Mouse (Mus musculus) spleen, postnatal 36 days (tissue): ENCODE data around the gene Btbd17.

Experiments
- DNase-seq, 2 experiments: peaks; one replicate each; pipeline ENCODE4 v3.0.0; 2022; ENCODE audit warnings: low spot score in 2 of 2, mixed read lengths in 1 of 2

The Btbd17 gene

DNA sequence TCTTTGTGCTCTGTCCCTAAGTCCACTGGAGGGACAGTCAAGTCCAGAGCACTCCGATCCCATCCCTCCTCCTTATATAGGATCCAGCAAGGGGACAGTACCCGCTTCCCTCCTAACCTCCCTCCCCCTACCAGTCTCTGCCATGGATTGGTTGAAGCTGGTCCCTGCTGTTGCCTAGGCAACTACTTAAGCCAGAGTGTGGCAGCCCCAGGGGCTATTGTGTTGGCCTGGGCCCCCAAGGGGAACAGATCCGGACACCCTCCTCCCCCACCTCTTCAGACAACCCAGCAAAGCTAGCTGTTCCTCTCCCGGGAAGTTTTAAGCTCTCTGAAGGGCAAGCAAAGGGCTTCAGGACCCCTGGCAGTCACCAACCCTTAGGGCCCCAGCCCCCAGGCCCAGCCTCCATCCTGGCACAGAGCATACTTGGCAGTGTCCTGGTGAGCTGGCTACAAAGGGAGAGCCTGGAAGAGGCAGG is at the start of gene Btbd17:
Gene Btbd17 (minus strand): TSS at position 98 of the 475 bp plus-strand sequence.
- DNase-seq, result no peak

DNA sequence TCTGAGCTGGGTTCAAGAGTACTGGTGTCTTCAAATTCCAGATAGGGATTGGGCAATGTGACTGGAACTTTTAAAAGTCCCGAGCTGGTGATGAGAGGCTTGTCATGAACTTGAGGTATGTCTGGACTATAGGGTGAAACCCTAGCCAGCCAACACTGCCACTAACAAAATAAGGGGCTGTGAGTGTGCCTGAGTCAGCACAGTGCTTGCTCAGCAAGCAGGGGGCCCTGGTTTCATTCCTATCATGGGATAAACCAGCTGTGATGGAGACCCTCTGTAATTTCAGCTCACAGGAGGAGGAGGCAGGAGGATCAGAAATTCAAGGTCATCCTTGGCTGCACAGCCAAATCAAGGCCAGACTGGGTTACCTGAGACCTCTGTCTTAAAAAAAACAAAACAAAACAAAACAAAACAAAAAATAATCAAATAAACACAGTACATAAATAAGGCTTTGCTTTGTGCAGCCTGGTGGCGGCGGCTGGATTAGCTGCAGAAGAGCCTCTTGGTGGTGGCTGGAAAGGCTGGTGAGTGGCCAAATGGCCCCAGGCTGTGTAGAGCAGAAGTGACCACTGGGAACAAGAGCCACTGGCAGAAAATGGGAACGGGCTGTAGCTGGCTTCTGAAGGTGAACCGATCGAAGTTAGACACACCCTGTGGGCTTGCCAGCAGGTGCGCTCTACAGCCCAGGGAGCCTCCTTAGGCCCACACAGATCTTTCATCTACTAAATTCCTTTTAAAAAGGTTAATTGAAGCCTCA is 48.9 kb upstream of the Btbd17 start:
- no peak for DNase-seq

DNA sequence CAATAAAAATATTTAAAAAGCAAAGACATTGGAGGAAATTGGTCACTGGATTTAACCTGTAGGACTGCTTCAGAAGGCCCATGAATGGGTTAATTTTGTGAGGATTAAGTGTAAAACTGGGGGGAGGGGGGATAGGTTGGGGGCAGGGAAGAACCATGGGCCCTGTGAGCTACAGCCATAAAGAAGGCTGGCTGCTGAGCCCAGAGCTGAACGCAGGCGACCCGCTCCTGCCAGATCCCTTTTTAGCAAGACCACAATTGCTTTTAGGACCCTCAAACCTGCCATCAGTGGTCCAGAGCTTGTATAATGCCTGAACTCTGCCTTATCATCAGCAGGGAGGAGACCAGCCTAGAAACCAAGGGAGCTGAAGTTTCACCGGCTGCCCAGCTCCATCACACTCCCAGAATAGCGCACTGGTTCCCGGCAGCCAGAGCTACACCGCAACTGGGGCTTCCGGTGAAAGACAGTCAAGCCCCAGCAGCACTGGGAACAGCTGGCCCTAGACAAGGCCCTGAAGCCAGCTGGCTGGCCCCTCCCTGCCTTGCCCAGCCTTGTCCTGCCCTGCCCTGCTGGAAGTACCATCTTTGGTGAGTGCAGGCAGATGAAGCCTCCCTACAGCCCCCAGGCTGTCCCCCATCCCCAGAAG is 48.2 kb upstream of the Btbd17 start:
- DNase-seq, result no peak

DNA sequence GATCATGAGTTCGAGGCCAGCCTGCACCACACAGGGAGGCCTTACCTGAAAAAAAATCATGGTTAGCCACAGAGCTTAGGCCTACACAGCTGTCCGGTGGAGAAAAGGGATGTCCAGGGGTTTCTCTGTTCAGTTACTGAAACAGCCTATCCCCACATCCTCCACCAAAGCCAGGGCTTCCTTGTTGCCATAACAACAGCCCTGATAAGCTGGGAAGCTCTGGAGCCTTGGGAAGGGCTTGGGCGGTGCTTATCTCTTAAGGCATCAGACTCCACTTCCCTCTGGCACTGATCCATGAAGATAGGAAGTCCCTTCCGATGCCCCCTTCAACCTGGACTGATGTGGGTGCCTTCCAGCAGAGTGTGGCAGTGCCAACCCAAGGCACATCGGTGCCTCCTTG is 37.4 kb upstream of the Btbd17 start:
- DNase-seq, result no peak

DNA sequence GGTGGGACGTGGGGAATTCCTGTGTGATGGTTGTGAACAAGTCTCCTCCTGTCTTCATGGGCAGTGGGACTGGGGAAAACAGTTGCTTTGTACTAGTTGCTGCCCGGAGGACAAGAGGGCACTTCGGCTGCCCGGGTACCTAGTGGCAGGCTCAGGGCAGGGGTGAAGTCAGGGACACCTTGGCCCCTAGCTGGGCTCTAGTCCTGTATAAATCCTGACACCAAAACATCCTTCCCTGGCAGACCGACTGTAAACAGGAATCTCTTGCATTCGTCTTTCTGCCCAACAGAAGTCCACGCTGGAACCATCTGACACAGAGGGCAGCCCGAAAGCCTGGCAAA is 34.7 kb upstream of the Btbd17 start:
- no peak for DNase-seq

DNA sequence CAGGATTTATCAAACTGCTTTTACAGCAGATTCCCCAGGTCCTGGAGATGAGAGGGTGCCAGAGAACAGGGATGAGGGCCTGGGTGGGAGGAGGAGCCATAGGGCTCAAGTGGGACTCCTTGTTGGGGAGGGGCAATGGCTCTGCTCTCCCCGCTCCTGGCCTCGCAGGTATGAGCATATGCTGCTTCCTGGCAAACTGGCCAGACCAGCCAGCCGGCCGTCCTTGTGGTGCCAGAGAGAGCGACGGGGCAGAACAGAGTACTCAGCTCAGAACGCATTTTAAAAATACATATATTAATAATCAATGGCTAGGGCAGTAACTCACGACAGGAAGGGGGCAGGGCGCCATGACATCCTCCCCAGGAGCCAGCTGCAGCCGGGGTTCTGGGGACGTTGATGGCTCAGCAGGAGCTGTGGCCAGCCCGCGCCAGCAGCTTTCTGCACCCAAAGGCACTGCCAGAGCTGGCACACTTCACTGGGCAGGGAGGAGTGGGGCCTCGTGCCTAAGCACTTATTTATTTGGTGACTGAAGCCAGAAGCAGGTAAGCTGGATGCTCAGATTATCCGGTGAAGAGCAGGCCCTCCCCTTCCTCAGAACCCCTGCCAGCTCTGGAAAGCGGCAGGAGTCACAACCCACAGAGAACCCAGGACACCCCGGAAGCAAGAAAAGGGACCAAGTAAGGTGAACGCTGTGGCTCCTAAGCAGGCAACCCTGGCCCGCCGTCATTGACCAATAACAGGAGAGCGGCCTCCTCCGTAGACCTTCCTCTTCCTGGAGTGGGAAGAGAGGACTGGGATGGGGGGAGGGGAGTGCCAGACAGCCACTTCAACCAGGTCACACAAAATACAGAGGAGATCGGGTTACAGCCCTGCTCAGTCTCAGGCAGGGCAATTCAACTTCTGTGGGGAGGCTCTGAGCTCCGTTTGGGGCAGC is 34.0 kb upstream of the Btbd17 start:
- no peak for DNase-seq

DNA sequence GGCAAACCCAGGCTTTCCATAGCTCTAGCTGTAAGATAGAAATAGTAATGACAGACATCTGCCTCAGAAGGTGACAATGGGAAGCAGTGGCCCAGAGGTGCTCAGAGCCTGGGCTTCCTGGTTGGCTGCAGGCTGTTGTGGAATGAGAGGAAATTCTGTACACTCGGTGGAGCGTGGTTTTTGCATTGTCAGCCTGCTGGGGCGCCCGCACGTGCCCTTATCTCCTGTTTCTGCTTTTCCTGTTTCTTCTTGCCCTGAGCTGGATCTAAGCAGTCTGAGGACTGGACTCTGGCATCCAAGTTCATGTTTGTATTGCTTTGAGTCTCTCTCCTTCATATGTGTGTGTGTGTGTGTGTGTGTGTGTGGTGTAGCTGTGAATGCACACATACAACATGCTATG is 30.9 kb upstream of the Btbd17 start:
- no peak for DNase-seq

DNA sequence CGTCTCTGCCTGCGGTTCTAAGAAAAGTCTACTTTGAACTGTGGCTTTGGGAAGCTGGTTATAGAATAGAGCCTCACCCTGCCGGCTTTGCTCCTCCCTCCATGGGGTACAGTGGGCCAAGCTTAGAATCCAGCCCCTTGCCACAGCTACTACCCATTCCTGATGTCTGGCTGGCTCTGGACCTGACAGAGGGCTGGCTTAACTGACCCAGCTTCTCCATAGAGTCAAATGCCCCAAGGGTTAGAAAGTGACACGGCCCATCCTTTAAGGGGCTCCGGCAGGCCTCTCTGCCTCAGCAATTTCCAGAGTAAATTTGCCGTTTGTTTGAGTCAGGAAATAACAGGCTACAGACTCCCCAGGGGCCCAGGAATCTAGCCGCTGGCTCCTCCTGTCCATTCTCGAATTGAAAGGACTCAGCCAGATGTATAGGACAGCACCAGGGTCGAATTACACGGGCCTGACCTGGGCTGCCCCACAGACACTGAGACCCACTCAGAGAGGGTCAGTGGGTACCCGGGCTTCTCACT is 27.5 kb upstream of the Btbd17 start:
- DNase-seq, result no peak

DNA sequence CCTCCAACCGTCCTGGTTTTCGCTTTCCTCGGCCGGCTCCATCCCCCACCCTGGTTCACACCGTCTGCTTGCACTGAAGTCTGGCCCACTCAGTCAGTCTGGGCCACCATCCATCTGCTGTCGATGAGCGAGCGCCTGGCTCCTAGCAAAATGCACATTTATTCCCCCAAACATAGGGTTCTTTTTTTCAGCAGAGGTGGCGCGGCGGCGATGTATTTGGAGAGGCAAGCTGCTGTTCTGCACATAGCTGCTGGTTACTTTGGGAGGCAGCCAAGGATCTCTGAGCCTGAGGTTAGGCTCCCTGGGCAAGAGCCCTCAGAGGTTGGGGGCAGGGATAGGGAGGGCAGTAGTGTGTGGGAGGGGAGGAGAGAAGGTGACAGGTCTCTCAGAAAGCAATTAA is 27.0 kb upstream of the Btbd17 start:
- no peak for DNase-seq

DNA sequence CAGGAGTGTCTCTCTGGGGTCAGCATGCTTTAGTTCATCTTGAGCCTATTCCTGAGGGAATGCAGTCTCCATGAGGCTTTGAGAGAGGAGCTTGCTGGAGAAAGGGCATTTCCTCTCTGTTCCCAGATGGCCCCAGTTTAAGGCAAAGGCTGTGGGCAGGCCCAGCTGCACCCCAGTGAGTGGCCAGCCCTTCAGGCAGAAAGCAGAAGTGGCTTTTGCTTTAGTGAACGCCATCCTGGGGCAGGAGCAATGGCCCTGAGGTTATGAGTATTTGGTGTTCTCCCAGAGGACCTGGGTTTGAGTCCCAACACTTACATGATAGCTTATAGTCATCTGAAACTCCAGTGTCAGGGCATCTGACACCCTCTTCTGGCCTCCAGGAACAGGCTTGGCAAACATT is 25.6 kb upstream of the Btbd17 start:
- no peak for DNase-seq

DNA sequence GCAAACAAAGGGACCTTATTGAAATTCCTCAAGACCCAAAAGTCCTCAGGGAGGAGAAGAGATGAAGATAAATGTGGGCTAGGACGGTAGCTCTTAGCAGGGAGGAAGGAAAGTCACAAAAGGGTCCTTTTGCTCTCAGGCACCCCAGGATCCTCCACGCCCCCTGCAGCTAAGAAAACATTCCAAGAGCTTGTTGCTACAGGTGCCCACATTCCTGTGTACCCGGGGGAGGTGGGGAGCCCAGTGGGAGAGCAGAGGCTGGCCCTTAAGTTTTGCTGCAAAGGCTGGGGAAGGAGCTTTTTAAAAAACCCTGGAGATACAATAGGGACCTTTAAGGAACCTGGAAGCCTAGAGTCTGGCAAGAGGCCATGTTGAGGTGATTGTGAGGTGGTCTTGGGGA is 24.7 kb upstream of the Btbd17 start:
- DNase-seq, result no peak

DNA sequence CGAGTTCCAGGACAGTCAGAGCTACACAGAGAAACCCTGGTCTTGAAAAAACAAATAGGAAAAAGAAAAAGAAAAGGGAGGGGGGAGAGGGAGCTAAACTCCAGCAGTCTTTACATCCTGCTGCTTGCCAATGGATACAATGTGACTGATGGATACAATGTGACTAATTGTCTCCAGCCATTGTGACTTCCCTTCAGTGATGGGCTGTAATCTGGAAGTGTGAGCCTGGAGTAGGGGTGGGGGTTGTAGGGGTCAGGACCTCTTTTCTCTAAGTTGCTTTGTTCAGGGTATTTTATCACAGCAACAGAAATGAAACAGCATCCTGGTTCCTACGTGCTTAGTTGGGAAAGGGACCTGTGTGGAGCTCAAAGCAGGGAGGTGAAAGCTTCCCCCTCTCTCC is 23.4 kb upstream of the Btbd17 start:
- no peak for DNase-seq

DNA sequence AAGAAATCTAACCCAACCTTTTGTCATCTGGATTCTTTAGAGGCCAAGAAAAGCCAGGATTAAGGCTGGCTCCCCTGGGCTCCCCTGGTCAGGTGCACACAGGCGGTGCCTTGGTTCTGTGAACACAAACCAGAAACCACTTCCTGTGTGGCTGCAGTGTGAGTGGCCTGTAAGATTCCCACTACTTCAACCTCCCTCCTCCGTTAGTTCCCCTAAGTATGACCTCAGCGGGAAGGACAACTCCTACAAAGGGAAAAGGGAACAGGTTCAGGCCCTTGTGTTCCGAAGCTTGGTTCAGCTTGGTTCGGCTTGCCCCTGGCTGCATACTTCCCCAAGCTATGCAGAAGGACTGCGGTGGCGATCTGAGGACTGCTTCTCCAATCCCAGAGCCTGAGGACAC is 22.4 kb upstream of the Btbd17 start:
- peak; percentile 24 to 30 for DNase-seq

DNA sequence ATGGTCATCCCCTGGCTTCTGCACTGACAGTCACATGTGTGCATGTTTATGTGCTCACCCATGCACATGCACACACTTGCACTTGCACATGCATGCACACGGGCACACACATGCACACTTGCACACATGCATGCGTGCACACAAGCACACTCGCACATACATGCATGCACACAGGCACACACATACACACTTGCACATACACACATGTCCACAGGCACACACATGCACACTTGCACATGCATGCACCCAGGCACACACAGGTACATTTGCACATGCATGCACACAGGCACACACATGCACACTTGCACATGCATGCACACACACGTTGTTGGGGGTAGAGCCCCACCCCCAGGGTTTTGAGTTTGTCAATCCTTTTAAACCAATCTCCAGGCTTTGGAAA is 21.2 kb upstream of the Btbd17 start:
- DNase-seq, result no peak

DNA sequence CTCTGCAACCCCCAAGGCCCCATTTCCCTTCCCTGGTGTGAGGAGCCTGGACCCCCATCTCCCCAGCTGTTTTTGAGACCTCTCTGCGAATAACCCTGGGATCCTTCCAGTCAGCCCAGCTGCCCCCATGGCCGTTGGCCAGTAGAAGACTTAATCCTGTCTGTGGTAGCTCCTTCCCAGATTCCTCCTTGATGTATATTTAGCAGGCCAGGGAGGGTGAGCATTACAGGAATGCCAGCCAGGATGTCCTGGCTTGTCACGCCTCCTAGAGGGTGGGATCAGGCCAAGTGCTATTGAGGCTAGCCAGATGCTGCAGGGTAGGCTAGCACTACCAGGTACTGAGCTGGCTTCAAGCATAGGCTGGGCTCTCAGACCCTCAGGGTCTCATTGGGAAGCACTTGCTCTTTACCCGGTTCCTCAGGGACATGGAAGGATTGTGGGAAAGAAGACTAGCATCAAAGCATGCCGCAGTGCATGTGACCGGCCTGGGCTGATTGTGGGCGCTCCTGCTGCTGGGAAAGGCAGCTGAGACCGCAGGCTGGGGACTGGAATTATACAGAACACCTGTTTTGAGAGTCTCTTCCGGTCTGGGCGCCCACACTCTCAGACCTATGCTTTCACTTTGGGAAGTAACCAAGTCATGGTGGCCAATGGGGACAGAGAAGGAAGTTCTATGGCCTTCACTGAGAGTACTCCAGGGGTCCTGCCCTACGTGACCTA is 19.3 kb upstream of the Btbd17 start:
- no peak for DNase-seq

DNA sequence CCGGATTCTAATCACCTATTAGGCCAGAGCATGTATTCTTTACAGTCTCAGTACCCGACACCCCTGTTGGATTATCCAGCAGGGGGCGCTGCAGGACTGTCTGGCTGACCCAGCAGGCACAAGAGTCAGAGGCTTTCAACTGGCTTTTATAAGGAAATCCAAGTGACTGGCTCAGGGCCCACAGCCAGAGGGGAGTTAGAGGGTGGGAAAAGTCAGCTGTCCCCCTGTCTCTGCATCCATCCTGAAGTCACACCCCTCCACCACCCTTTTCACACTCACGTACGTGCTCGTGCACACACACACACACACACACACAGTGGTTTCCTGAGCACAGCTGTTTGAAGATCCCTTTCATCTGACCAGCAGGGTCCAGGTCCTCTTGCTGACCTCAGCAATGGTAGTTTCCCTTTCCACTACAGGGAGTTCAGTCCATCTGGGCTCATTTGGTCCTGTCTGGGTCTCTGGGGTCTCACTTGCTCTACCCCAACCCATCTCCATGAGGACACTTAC is 17.0 kb upstream of the Btbd17 start:
- DNase-seq, result peak; percentile 78 to 83

DNA sequence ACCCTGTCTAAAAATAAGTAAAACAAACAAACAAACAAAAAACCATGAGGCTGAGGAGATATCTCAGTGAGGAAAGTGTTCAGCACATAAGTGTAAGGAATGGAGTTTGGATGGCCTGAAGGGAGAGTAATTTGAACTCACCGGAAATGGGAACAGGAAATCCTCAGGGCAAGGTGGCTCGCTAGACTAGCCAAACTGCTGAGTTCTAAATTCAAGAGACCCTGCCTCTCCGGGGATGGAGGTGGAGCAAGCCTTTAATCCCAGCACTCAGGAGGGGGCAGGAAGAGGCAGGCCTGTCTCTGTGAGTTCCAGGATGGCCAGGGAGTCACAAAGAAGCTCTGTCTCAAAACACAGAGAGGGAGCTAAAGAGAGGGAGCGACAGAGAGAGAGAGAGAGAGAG is 14.6 kb upstream of the Btbd17 start:
- DNase-seq, result no peak

DNA sequence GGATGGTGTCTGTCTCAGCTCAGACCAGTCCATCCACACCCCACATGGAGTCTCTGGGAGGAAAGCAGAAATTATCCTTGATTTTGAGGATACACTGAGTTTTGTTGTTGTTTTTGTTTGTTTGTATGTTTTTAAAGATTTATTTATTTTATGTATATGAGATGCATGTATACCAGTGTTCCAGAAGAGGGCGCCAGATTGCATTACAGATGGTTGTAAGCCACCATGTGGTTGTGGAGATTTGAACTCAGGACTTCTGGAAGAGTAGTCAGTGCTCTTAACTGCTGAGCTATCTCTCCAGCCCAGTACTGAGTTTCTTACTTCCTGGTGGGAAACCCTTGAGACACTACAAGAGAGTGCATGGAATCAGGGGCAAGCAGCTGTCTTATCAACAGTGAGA is 13.6 kb upstream of the Btbd17 start:
- DNase-seq, result no peak

DNA sequence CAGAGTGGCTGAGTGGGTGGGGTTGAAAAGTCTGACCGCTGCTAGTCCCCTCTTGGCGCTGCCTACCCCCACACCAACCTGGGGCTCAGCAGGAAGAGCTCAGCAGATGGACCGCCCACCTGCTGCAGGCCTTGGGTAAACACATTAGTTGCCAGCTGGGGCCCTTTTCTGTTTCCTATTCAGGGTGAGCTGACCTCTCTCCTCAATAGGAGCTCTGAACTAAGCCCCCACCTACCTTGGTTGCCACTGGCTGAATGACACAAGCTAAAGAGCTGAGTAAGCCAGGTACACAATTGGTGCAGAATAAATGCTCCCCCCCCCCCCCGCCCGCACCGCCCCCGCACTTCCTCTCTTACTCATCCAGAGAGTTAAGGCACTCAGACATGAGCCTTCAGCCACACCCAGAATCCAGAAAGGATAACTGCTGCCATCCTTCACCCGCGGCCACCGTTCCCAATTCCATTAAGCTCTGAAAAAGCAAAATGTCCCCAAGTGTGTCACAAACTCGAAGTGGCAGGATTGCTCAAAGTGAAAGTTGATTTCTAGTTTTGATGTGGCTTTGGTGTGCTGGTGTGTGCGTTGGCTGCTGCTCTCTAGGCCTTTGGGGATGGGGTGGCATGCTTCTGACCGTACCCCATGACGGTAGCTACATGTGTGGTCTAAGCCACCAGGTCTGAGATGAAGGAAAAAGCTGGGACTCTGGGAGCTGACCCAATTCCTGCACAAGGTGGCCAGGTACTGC is 12.1 kb upstream of the Btbd17 start:
- peak; percentile 18 to 39 for DNase-seq

DNA sequence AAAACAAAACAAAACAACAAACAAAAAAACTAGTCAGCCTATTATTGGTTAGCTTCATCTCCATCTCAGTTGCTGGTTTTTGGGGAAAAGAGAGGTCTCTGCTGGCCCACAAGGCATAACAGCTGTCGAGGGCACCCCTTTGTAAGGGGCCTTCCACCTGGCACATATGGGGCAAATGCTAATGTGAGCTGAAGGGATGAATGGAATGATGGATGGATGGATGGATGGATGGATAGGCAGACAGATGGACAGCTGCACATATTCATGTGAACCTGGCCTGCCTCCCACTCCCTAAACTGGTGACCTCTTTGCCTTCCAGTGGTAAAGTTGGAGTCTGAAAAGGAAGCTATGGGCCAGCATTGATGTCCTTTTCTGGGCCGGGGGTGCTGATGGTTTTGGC is 11.3 kb upstream of the Btbd17 start:
- no peak for DNase-seq

DNA sequence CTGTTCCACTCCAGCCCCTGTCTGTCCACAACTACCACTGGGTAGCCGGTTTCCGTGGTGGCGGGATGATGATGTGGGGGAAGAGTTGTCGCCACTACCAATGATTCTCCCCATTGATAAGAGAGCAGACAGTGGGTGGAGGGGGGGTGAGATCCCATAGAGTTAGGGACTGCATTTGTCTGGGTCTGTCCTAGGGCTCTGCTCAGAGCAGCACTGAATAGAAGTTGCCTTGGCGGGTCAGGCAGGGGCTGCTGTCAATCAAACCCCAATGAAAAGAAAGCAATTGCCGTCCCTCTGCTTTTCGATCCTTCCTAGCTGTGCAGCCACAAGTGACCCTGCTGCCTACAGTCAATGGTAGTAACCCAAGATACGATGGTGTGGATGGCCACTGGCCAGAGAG is 8.2 kb upstream of the Btbd17 start:
- no peak for DNase-seq
